Mouse (Mus musculus) lung, postnatal 0 days (tissue): ENCODE measurements around the gene Zfp689. TPM values are rescaled to one million over a fixed set of nuclear protein-coding genes. Genes with fewer than 3 reads are reported as not detected.
"Not testable (repeated sequence)": the region's sequence is repeated elsewhere in the genome, so short reads cannot be mapped to it uniquely, and the experiment has no call there.

ENCODE experiments used
- ATAC-seq: fragments of 200-750 bp; cut with Nextera tagmentation; 2 replicates; pipeline ENCODE4 v1.8.0; 2017; ENCODE audit warnings: moderate library complexity
- DNase-seq: peaks from one replicate; pipeline ENCODE4 v3.0.0-alpha.2; 2016; ENCODE audit warnings: low spot score
- H3K27ac ChIP-seq: fragments of 300-500 bp; sonication (generic); 2 replicates; pipeline ENCODE4 v1.5.1; 2014; ENCODE audit warnings: antibody characterized with exemption, mild to moderate bottlenecking, low read length, mixed read lengths
- H3K27me3 ChIP-seq: fragments of 300-500 bp; sonication (generic); replicated peaks from 2 replicates; pipeline ENCODE4 v1.6.1; 2014; ENCODE audit warnings: low read length, mixed read lengths; ENCODE audit not compliant: insufficient read depth
- H3K36me3 ChIP-seq: fragments of 300-500 bp; sonication (generic); 2 replicates; pipeline ENCODE4 v1.6.1; 2014; ENCODE audit warnings: low read length, mixed read lengths; ENCODE audit not compliant: insufficient read depth
- H3K4me1 ChIP-seq: fragments of 300-500 bp; sonication (generic); 2 replicates; pipeline ENCODE4 v1.6.1; 2014; ENCODE audit warnings: antibody characterized with exemption, low read depth, low read length, mixed read lengths; ENCODE audit not compliant: insufficient read depth
- H3K4me2 ChIP-seq: fragments of 300-500 bp; sonication (generic); replicated peaks from 2 replicates; pipeline ENCODE4 v1.6.1; 2014; ENCODE audit warnings: low read depth, mild to moderate bottlenecking, low read length, moderate library complexity, mixed read lengths
- H3K4me3 ChIP-seq: fragments of 300-500 bp; sonication (generic); 2 replicates; pipeline ENCODE4 v1.5.1; 2014; ENCODE audit warnings: low read depth, low read length
- H3K9ac ChIP-seq: fragments of 300-500 bp; sonication (generic); replicated peaks from 2 replicates; pipeline ENCODE4 v1.6.1; 2014; ENCODE audit warnings: low read depth, mild to moderate bottlenecking
- H3K9me3 ChIP-seq: fragments of 300-500 bp; sonication (generic); 2 replicates; pipeline ENCODE4 v1.6.1; 2016; ENCODE audit warnings: low read length, mixed read lengths
- CTCF ChIP-seq: IDR thresholded peaks from 2 replicates; pipeline ENCODE4 v1.5.1; 2016; ENCODE audit warnings: antibody characterized with exemption, mild to moderate bottlenecking
- EP300 ChIP-seq: IDR thresholded peaks from 2 replicates; pipeline ENCODE4 v1.6.1; 2016; ENCODE audit warnings: antibody characterized with exemption, mild to moderate bottlenecking, control low read depth
- WGBS: fragments of 180-500 bp; shearing (Covaris S2); extraction: QIAGEN DNeasy Blood & Tissue Kit; methylation state at CpG from one replicate; pipeline ENCODE4 v1.1.7; 2014; 5-methylcytosine and 5-hydroxymethylcytosine counted together
- polyA plus RNA-seq: library from polyadenylated mRNA; unstranded; fragments of >200 nt; fragmentation: Nextera tagmentation; extraction: Ambion mirVana; gene quantifications from 2 replicates; pipeline ENCODE4 v1.2.1, GENCODE M21; 2015

The Zfp689 gene
- polyA plus RNA-seq, 1 experiment from 2014 or later, result 2.6 TPM

- peak; percentile 30 for ATAC-seq
- peak overlapping the region; percentile 67 for H3K4me2 ChIP-seq
- 0 out of 2 replicates have a peak, but pooled peaks cover 3% of the 10 kb centered on the region for H3K27me3 ChIP-seq
- no peak overlapping the region; the same call in 1 of the 2 replicates for H3K9ac ChIP-seq
- H3K4me3 ChIP-seq, result peak overlapping the region; percentile 66
- no peak overlapping the region for H3K27ac ChIP-seq
- TF ChIP-seq EP300 (no peak), CTCF (no peak)
- DNase-seq, result no peak
- H3K4me1 ChIP-seq, result peaks cover 4% of the 10 kb centered on the region; the same call in 1 of the 2 replicates
- H3K36me3 ChIP-seq, result 0 out of 2 replicates have a peak, but pooled peaks cover 5% of the 10 kb centered on the region
- H3K9me3 ChIP-seq, result no peaks in the 10 kb centered on the region
- WGBS, result 1% methylated on average over 15 of the region's 15 CpGs
These were observed 26.7 kb downstream of the Zfp689 start for GRCm38 (mm10) chr7:127422247-127422646.

GRCm38 (mm10) chr7:127421388-127422191 lies 27.4 kb downstream of the Zfp689 start, which contains the start of gene Zfp688:
TSS of gene Zfp688 (minus strand) at chr7:127422068.
- Histone ChIP-seq H3K4me2 (peak within 1 kb of the TSS; percentile 67), H3K9me3 (no peaks in the 10 kb centered on the region), H3K4me1 (peaks cover 4% of the 10 kb centered on the region; the same call in 1 of the 2 replicates), H3K27me3 (0 out of 2 replicates have a peak, but pooled peaks cover 3% of the 10 kb centered on the region), H3K27ac (0 out of 2 replicates have a peak within 1 kb of the TSS, but pooled peaks have one; percentile 3), H3K9ac (peak within 1 kb of the TSS; percentile 62), H3K4me3 (peak within 1 kb of the TSS; percentile 66), H3K36me3 (0 out of 2 replicates have a peak, but pooled peaks cover 5% of the 10 kb centered on the region)
- TF ChIP-seq EP300 (no peak), CTCF (peak; percentile 51)
- ATAC-seq (peak; percentile 99), DNase-seq (peak; percentile 96)
- WGBS, result 2% methylated on average over 33 of the region's 48 CpGs

GRCm38 (mm10) chr7:127411418-127411817 lies 37.5 kb downstream of the Zfp689 start:
- DNase-seq (no peak), ATAC-seq (no peak)
- TF ChIP-seq CTCF, result no peak
- TF ChIP-seq EP300, result no peak
- H3K27me3 ChIP-seq, result no peaks in the 10 kb centered on the region
- H3K4me2 ChIP-seq, result no peak overlapping the region
- no peak overlapping the region for H3K9ac ChIP-seq
- no peaks in the 10 kb centered on the region for H3K9me3 ChIP-seq
- H3K4me1 ChIP-seq, result no peaks in the 10 kb centered on the region
- no peak overlapping the region for H3K4me3 ChIP-seq
- H3K27ac ChIP-seq, result no peak overlapping the region
- WGBS, result 61% methylated on average over 2 of the region's 2 CpGs
- no peaks in the 10 kb centered on the region for H3K36me3 ChIP-seq

DNA sequence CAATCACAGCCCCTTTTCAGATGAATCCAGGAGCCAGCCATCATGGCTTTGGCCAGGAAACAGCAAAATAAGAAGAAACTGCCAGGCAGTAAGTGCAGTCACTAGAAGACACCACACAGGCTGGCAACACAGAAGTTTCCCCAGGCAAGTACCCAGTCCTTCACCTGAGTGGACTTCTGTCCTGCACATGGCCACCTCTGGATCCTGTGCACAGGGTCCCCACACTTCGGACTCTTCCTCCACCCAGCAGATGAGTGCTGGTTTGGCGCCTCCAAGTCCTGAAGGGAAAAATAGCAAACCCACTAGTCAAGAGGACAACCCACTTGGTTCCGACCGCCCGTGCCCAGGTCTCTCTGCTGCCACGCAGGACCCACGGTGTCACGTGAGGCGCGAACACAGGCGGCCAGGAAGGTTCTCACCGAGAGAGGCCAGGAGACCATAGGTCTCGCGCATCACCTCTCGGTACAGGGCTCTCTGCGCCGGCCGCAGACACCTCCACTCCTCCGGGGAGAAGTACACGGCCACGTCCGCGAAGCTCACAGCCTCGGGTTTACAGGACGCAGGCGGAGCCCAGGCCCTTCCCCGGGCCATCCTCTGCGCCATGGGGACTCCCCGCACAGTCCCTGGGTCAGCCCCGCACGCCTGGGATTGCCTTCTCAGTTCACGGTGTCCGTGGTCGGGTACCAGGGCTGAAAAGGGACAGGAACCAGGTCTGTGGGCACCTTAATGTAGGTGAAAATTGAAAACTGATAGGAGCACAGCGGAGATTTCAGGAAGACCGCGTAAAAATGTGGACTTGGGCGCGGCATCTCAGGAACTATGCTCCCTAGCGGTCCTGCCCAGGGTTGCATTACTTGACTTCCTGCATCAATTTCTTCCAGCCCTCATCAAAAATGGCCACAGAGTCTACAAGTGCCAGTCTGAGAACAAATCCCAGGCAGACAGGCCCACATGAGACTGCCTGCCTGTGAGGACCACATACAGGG lies 42.7 kb downstream of the Zfp689 start, which contains the start of gene Zfp764:
Zfp764 (minus strand) TSS at position 821 of the 986 bp plus-strand sequence.
- DNase-seq, result peak; percentile 92
- Histone ChIP-seq H3K4me2 (peak within 1 kb of the TSS; percentile 79), H3K9ac (peak within 1 kb of the TSS; percentile 68), H3K27ac (peak within 1 kb of the TSS; percentile 66; the same call in 1 of the 2 replicates), H3K4me3 (peak within 1 kb of the TSS; percentile 55)
- WGBS, result 4% methylated on average over 40 of the region's 40 CpGs
- H3K4me1 ChIP-seq, H3K36me3 ChIP-seq, H3K27me3 ChIP-seq, H3K9me3 ChIP-seq: not testable (repeated sequence)
- peak; percentile 97 for ATAC-seq
- TF ChIP-seq CTCF (peak; percentile 87), EP300 (0 out of 2 replicates have a peak, but pooled peaks have one; percentile 19)

DNA sequence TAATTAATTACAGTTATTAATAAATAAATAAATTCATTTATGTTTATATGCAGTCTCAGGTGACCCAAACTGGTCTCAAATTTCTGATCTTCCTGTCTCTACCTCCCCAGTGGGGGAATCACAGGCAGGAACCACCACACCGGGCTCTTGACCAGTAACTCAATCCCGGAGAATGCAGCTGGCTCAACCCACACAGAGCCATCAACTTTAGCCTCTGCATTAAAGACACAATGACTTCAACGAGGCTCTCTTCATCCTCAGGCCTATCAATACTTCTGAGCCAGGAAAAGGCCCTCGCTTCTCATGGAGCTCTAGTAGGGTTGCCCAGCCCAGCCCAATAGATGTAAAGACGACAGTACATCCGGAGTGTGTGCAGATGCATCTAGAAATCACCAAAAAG lies 44.9 kb downstream of the Zfp689 start:
- 94% methylated on average over 6 of the region's 6 CpGs for WGBS
- H3K4me1 ChIP-seq, ATAC-seq, H3K27ac ChIP-seq, H3K27me3 ChIP-seq, H3K4me3 ChIP-seq, H3K9ac ChIP-seq, H3K36me3 ChIP-seq, DNase-seq, H3K4me2 ChIP-seq, H3K9me3 ChIP-seq: not testable (repeated sequence)
